Mouse (Mus musculus) liver, postnatal 0 days (tissue): Measurements from ENCODE around the gene Hoxd11.

ENCODE experiments used
- CTCF ChIP-seq: sonication (generic); IDR thresholded peaks from 2 replicates; pipeline ENCODE4 v1.5.1; 2016; ENCODE audit warnings: antibody characterized with exemption, low read depth
- EP300 ChIP-seq: IDR thresholded peaks from 2 replicates; pipeline ENCODE4 v1.6.1; 2016; ENCODE audit warnings: antibody characterized with exemption, low read depth, mild to moderate bottlenecking

GRCm38 (mm10) chr2:74635412-74635811 is 43.9 kb upstream of the Hoxd11 start:
- TF ChIP-seq CTCF, result no peak
- TF ChIP-seq EP300, result no peak
